Mouse (Mus musculus) lung, embryonic 15.5 days (tissue): ENCODE measurements around the gene 4930535I16Rik. TPM values are rescaled to one million over a fixed set of nuclear protein-coding genes. Genes with fewer than 3 reads are reported as not detected.
"Not testable (repeated sequence)": the region's sequence is repeated elsewhere in the genome, so short reads cannot be mapped to it uniquely, and the experiment has no call there.

Experiments
- ATAC-seq: fragments of 200-750 bp; cut with Nextera tagmentation; 2 replicates; pipeline ENCODE4 v1.8.0; 2017; ENCODE audit warnings: moderate number of reproducible peaks, borderline replicate concordance; ENCODE audit not compliant: low FRiP score, low TSS enrichment; ENCODE audit errors: extremely low read depth
- H3K27ac ChIP-seq: fragments of 300-500 bp; sonication (generic); 2 replicates; pipeline ENCODE4 v1.5.1; 2015; ENCODE audit warnings: moderate library complexity, mild to moderate bottlenecking, inconsistent platforms
- H3K27me3 ChIP-seq: fragments of 300-500 bp; sonication (generic); 2 replicates; pipeline ENCODE4 v1.6.1; 2015; ENCODE audit warnings: inconsistent platforms
- H3K36me3 ChIP-seq: fragments of 300-500 bp; sonication (generic); 2 replicates; pipeline ENCODE4 v1.6.1; 2015; ENCODE audit warnings: inconsistent platforms
- H3K4me1 ChIP-seq: fragments of 300-500 bp; sonication (generic); 2 replicates; pipeline ENCODE4 v1.6.1; 2015; ENCODE audit warnings: inconsistent platforms
- H3K4me2 ChIP-seq: fragments of 300-500 bp; sonication (generic); 2 replicates; pipeline ENCODE4 v1.6.1; 2015; ENCODE audit warnings: inconsistent platforms, mild to moderate bottlenecking, moderate library complexity
- H3K4me3 ChIP-seq: fragments of 300-500 bp; sonication (generic); 2 replicates; pipeline ENCODE4 v1.5.1; 2015; ENCODE audit warnings: mild to moderate bottlenecking, inconsistent platforms
- H3K9ac ChIP-seq: fragments of 300-500 bp; sonication (generic); 2 replicates; pipeline ENCODE4 v1.6.1; 2015; ENCODE audit warnings: inconsistent platforms
- H3K9me3 ChIP-seq: fragments of 300-500 bp; sonication (generic); 2 replicates; pipeline ENCODE4 v1.6.1; 2016; ENCODE audit warnings: inconsistent platforms
- WGBS: fragments of 180-500 bp; shearing (Covaris S2); methylation state at CpG from one replicate; pipeline ENCODE4 v1.1.7; 2015; 5-methylcytosine and 5-hydroxymethylcytosine counted together
- polyA plus RNA-seq: library from polyadenylated mRNA; unstranded; fragments of >200 nt; fragmentation: Nextera tagmentation; extraction: Ambion mirVana; gene quantifications from 2 replicates; pipeline ENCODE4 v1.2.1, GENCODE M21; 2015

4930535I16Rik gene
- polyA plus RNA-seq: not detected in 2 replicates

DNA sequence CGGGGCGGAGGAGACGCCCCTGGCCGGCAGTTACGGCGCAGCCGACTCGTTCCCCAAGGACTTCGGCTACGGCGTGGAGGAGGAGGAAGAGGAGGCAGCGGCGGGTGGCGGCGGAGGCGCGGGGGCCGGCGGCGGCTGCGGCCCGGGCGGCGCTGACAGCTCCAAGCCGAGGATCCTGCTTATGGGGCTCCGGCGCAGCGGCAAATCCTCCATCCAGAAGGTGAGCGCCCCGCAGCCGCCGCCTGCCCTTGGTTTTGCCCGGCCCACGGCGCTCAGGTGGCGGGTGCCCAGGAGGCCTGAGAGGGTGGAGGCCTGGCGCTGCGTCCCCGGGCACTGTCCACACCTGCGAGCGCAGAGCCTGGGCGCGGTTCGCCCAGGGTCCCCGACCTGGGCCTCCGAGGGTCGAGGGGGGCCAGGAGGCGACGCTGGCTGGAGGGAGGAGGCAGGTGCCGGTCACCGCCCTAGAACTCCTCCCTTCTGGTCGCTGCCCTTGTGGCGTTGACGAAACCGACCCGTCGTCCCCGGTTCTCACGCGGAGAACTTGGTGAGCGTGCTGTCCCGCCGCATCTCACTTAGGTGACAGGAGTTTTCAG lies at the start of gene 4930535I16Rik:
Gene 4930535I16Rik (minus strand): TSS at position 475 of the 593 bp plus-strand sequence.
- Histone ChIP-seq H3K36me3 (peaks cover 28% of the 10 kb centered on the region), H3K27me3 (no peaks in the 10 kb centered on the region), H3K4me2 (peak within 1 kb of the TSS; percentile 86), H3K27ac (peak within 1 kb of the TSS; percentile 74), H3K9me3 (no peaks in the 10 kb centered on the region), H3K9ac (peak within 1 kb of the TSS; percentile 91), H3K4me1 (peaks cover 19% of the 10 kb centered on the region), H3K4me3 (peak within 1 kb of the TSS; percentile 90)
- under 1% methylated on average over 60 of the region's 63 CpGs for WGBS
- ATAC-seq: peak; percentile 60; the same call in 1 of the 2 replicates

DNA sequence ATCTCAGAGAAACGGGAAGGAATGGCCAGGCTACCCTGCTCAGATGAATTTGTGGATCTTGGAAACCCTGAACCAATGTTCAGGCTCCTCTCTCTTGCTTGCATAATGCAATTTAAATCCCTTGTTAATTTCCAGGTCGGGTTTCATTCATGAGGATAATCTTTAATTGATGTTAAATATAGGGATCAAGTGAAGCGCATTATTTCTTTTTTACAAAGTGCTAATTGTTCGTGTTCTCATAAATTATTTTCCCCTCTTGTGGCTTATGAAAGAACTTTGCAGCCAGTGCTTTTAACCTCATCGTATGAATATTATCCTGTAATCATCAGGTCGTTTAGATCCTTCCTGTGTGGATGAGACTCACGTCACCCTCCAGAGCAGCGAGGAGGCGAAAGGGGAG lies 44.9 kb upstream of the 4930535I16Rik start:
- no peak for ATAC-seq
- no peak overlapping the region for H3K4me2 ChIP-seq
- H3K4me3 ChIP-seq: no peak overlapping the region
- no peaks in the 10 kb centered on the region for H3K4me1 ChIP-seq
- peaks cover 5% of the 10 kb centered on the region; the same call in 1 of the 2 replicates for H3K27me3 ChIP-seq
- H3K36me3 ChIP-seq: no peaks in the 10 kb centered on the region
- no peaks in the 10 kb centered on the region for H3K9me3 ChIP-seq
- H3K9ac ChIP-seq: no peak overlapping the region
- H3K27ac ChIP-seq: no peak overlapping the region
- WGBS: 57% methylated on average over 9 of the region's 9 CpGs

DNA sequence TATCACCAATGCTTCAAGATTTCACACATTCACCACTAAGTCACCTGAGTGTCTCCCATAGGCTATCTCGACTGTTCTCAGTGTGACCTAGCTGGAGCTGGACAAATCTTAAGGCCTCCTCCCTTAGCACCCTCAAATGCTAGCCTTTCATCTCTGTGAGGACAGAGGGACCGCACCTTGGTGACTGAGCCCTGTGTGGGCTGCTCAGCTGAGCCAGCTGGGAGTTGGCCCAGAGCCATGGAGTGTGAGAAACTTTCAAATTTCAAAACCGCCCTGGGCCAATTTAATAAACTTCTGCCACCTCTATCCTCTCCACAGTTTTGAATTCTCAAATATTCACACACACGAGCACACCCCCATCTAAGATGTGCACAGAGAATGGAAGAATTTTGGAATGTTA lies 43.1 kb upstream of the 4930535I16Rik start:
- Histone ChIP-seq H3K4me3 (no peak overlapping the region), H3K4me2 (no peak overlapping the region), H3K27me3 (peaks cover 21% of the 10 kb centered on the region), H3K27ac (no peak overlapping the region), H3K36me3 (no peaks in the 10 kb centered on the region), H3K9ac (no peak overlapping the region), H3K4me1 (peaks cover 5% of the 10 kb centered on the region; the same call in 1 of the 2 replicates), H3K9me3 (no peaks in the 10 kb centered on the region)
- 31% methylated on average over 4 of the region's 4 CpGs for WGBS
- no peak for ATAC-seq

DNA sequence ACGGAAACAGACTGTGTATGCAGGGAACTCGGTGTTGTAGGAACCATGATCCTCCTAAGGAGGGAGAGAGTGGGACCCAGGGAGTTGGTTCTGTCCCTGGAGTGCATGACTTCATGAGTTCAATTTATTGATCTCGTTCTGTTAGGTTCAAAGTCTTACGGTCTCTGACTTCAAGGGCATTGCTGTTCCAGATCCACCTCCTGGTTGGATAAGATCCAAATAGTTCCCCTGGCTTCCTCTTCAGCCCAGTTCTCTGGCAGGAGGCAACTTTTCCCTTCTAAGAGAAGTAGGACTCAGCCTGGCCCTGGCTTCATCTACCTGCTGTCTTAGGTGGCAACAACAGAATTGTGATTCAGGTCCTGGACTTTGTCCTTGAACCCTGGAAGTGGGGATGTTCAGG lies 40.1 kb upstream of the 4930535I16Rik start:
- H3K9me3 ChIP-seq: no peaks in the 10 kb centered on the region
- no peak overlapping the region for H3K27ac ChIP-seq
- no peak overlapping the region for H3K4me2 ChIP-seq
- ATAC-seq: no peak
- H3K27me3 ChIP-seq: peaks cover 24% of the 10 kb centered on the region
- no peak overlapping the region for H3K4me3 ChIP-seq
- peaks cover 5% of the 10 kb centered on the region; the same call in 1 of the 2 replicates for H3K4me1 ChIP-seq
- H3K36me3 ChIP-seq: no peaks in the 10 kb centered on the region
- 63% methylated on average over 4 of the region's 4 CpGs for WGBS
- no peak overlapping the region for H3K9ac ChIP-seq

DNA sequence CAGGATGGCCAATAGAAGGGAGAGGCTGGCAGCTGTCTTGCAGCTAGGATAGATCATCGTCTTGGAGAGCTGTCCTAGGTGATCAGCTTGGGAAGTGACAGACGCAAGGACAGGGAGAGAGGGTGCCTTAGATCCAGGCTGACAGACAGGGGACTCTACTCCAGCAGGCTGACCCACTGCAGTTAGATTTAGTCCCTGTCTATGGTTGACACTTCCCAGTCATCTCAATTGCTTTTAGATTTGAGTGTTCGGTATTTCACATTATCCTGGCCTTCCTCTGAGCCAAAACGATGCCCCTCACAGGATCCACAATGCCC lies 39.6 kb upstream of the 4930535I16Rik start:
- Histone ChIP-seq H3K9ac (no peak overlapping the region), H3K4me2 (peak overlapping the region; percentile 48), H3K27ac (no peak overlapping the region), H3K9me3 (no peaks in the 10 kb centered on the region), H3K4me3 (no peak overlapping the region), H3K36me3 (no peaks in the 10 kb centered on the region), H3K4me1 (peaks cover 5% of the 10 kb centered on the region; the same call in 1 of the 2 replicates), H3K27me3 (peaks cover 24% of the 10 kb centered on the region)
- WGBS: 59% methylated on average over 4 of the region's 4 CpGs
- ATAC-seq: no peak

DNA sequence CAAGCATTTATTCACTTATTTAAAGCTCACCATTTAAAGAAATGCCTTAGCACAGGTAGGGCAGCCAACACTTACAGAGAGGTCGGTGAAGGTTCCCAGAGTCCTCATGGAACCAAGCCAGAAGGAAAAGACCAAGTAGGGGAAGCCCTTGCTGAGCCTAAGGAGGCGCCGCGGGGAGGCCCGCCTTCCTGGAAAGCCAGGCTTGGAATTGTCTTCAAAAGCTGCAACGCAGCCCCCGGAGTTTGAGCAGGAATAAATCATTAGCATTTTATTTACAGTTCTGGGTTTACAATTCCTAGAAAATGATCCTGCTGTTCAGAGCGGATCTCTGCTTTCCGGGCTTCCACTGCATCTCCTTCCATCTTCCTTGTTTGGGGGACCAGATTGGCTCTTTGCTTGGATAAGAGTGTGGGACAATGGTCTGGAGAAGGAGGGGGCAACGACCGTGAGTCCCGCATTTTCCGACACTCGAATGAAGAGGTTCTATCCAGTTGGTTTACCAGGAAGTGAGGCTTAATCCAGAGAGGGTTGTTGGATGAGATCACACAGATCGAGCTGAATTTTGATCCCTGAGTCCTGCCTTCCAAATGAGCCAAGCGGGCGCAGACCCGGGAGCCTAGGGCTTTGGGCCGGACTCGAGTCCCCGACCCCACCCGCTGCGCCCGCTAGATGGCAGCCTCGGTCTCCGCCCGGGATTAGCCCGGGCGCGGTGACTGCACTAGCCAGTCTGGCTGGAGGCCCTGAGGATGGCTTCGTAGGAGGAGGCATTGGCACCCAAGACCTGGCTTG lies 39.1 kb upstream of the 4930535I16Rik start:
- peak; percentile 71; the same call in 1 of the 2 replicates for ATAC-seq
- H3K4me3 ChIP-seq: peak overlapping the region; percentile 14
- H3K27ac ChIP-seq: no peak overlapping the region
- H3K9ac ChIP-seq: no peak overlapping the region
- no peaks in the 10 kb centered on the region for H3K9me3 ChIP-seq
- peaks cover 5% of the 10 kb centered on the region; the same call in 1 of the 2 replicates for H3K4me1 ChIP-seq
- no peaks in the 10 kb centered on the region for H3K36me3 ChIP-seq
- H3K4me2 ChIP-seq: peak overlapping the region; percentile 48
- H3K27me3 ChIP-seq: peaks cover 24% of the 10 kb centered on the region
- WGBS: 3% methylated on average over 31 of the region's 31 CpGs

DNA sequence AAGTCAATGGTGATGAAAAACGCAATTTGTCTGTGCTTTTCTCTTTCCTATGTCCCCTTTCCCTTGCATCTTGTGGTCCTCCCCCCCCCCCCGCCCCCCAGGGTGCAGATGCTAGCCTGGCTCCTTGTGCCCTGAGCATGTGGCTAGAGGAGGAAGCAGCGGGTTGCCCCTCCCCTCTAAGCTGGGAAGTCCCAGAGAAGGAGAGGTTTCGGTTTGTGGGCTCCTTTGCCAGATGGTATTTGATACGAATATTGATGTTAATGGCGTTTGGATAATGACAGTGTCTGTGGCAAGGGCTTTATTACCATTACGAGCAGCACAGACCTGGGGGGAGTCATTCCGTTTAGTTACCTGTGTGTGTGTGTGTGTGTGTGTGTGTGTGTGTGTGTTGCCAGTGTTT lies 34.2 kb upstream of the 4930535I16Rik start:
- Histone ChIP-seq H3K27ac (no peak overlapping the region), H3K9ac (no peak overlapping the region), H3K4me1 (peaks cover 2% of the 10 kb centered on the region; the same call in 1 of the 2 replicates), H3K4me2 (no peak overlapping the region), H3K4me3 (no peak overlapping the region), H3K36me3 (no peaks in the 10 kb centered on the region), H3K9me3 (no peaks in the 10 kb centered on the region), H3K27me3 (peaks cover 15% of the 10 kb centered on the region)
- 44% methylated on average over 7 of the region's 8 CpGs for WGBS
- no peak for ATAC-seq

DNA sequence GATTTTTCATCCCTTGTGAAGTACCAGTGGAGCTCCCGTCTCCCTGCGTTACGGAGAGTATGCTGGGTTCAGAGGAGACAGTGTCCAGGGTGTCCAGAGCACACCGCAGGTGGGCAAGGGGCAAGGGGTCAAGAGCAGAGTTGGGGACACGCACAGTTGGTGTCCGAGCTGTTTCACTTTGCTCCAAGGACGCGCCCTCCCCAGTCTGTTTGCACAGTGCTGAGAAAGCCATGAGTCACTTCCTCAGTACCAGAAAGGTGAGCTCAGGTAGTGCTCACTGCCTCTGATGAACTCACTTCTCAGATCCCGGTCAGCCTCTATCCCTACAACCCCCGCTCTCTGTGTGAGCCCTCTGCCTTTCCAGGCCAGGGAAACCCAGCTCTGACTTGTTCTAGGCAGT lies 31.8 kb upstream of the 4930535I16Rik start:
- Histone ChIP-seq H3K4me3 (no peak overlapping the region), H3K27me3 (no peaks in the 10 kb centered on the region), H3K36me3 (no peaks in the 10 kb centered on the region), H3K4me1 (no peaks in the 10 kb centered on the region), H3K4me2 (no peak overlapping the region; the same call in 1 of the 2 replicates), H3K9me3 (no peaks in the 10 kb centered on the region), H3K9ac (no peak overlapping the region), H3K27ac (no peak overlapping the region)
- 0 out of 2 replicates have a peak, but pooled peaks have one; percentile 27 for ATAC-seq
- WGBS: 46% methylated on average over 10 of the region's 10 CpGs

DNA sequence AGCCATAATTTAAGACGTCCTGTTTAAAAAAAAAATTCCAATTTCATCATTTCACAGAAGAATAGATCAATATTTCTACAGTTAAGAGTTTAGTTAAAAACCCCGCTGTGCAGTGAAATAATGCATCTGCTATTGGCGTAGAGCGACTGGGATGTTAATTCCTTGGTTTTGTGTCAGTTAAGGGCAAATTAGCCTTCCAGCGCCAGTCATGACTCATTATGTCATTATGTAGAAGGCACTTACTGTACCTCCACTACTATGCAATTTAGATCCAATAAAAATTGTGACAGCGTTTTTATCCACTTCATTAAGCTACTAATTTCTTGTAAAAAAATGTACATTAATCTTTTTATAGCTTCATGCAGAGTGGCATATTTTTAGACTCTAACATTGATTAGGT lies 31.1 kb upstream of the 4930535I16Rik start:
- Histone ChIP-seq H3K9ac (no peak overlapping the region), H3K4me1 (no peaks in the 10 kb centered on the region), H3K27me3 (no peaks in the 10 kb centered on the region), H3K27ac (no peak overlapping the region), H3K9me3 (no peaks in the 10 kb centered on the region), H3K36me3 (no peaks in the 10 kb centered on the region), H3K4me3 (no peak overlapping the region), H3K4me2 (no peak overlapping the region)
- 74% methylated on average over 6 of the region's 6 CpGs for WGBS
- ATAC-seq: no peak

DNA sequence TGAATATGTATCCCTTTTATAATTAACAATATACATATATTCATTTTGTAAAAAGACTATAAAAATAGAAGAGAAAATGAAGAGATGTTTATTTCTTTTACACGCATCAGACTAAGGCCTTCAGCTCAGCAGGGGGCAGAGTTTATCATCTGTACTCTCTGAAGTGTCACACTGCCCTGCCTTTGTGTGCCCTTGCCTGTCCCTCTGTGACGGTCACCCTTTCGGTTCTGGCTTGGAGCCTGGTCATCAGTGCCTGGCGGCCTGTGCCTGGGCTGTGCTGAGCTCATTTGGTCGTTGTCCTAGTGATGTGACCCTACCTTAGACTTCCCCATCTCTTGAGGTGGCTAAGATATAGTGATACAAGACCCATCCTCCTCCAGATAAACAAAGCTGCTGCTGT lies 29.3 kb upstream of the 4930535I16Rik start:
- H3K4me1 ChIP-seq: no peaks in the 10 kb centered on the region
- H3K4me2 ChIP-seq: no peak overlapping the region
- ATAC-seq: no peak
- H3K9me3 ChIP-seq: no peaks in the 10 kb centered on the region
- H3K9ac ChIP-seq: no peak overlapping the region
- H3K27me3 ChIP-seq: no peaks in the 10 kb centered on the region
- no peaks in the 10 kb centered on the region for H3K36me3 ChIP-seq
- no peak overlapping the region for H3K4me3 ChIP-seq
- H3K27ac ChIP-seq: no peak overlapping the region
- WGBS: 31% methylated on average over 5 of the region's 5 CpGs

DNA sequence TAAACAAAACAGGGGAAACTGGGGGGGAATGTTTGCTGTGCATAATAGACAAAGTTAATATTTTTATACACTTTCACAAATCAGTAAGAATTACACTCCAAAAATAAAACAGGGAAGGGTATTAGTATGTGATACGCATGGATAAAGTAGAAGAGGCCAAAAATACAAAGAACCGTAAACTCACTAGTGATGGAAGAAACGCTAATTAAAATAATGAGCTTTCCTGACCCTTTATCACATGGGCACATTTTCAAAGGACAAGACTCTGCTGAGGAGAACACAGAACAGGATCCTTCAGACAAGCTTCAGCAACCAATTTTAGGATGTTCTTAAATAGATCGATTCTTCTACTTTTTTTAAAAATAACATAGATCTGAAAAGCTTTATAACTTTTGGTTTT lies 28.9 kb upstream of the 4930535I16Rik start:
- ATAC-seq: no peak
- Histone ChIP-seq H3K4me2 (no peak overlapping the region), H3K27ac (no peak overlapping the region), H3K36me3 (no peaks in the 10 kb centered on the region), H3K9ac (no peak overlapping the region), H3K4me1 (no peaks in the 10 kb centered on the region), H3K9me3 (no peaks in the 10 kb centered on the region), H3K4me3 (no peak overlapping the region), H3K27me3 (no peaks in the 10 kb centered on the region)
- WGBS: 75% methylated on average over 4 of the region's 4 CpGs

DNA sequence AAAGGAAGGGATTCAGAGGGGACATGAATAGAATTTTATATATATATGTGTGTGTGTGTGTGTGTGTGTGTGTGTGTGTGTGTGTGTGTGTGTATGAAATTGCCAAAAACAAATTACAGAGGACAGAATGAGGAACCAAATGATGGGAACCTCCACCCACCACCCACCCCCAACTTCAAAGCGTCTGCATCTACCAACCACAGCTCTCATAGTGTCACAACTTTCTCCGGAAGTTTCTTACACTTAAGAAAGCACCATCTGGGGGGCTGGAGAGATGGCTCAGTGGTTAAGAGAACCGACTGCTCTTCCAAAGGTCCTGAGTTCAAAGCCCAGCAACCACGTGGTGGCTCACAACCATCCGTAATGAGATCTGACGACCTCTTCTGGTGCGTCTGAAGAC lies 23.1 kb upstream of the 4930535I16Rik start:
- H3K4me1 ChIP-seq, H3K27ac ChIP-seq, H3K9me3 ChIP-seq, H3K9ac ChIP-seq, H3K4me2 ChIP-seq, H3K4me3 ChIP-seq, H3K27me3 ChIP-seq, ATAC-seq: not testable (repeated sequence)
- peaks cover 12% of the 10 kb centered on the region; the same call in 1 of the 2 replicates for H3K36me3 ChIP-seq
- WGBS: 50% methylated on average over 7 of the region's 7 CpGs
